Mouse (Mus musculus) kidney, adult 9 months (tissue): ENCODE measurements around the gene D2hgdh.
"Not testable (repeated sequence)": the region's sequence is repeated elsewhere in the genome, so short reads cannot be mapped to it uniquely, and the experiment has no call there.

Source experiments
- DNase-seq: peaks from one replicate; pipeline ENCODE4 v3.0.0; 2022

The D2hgdh gene

GRCm38 (mm10) chr1:93832754-93833360 is 8.1 kb downstream of the D2hgdh start:
- not testable (repeated sequence) for DNase-seq

- no peak for DNase-seq
Observed at GRCm38 (mm10) chr1:93834671-93835150, 10.0 kb downstream of the D2hgdh start.

- DNase-seq = no peak
Observed at GRCm38 (mm10) chr1:93835211-93835610, 10.5 kb downstream of the D2hgdh start.

GRCm38 (mm10) chr1:93835876-93836531 is 11.3 kb downstream of the D2hgdh start:
- DNase-seq = no peak

- no peak for DNase-seq
Observed at GRCm38 (mm10) chr1:93836532-93836913, 11.8 kb downstream of the D2hgdh start.

- peak; percentile 0 for DNase-seq
Observed at GRCm38 (mm10) chr1:93837335-93837734, 12.6 kb downstream of the D2hgdh start.

GRCm38 (mm10) chr1:93838569-93838968 is 13.9 kb downstream of the D2hgdh start:
- not testable (repeated sequence) for DNase-seq

- not testable (repeated sequence) for DNase-seq
Observed at GRCm38 (mm10) chr1:93845766-93846366, 21.2 kb downstream of the D2hgdh start.

- not testable (repeated sequence) for DNase-seq
Observed at GRCm38 (mm10) chr1:93855790-93856189, 31.1 kb downstream of the D2hgdh start.

- no peak for DNase-seq
Observed at GRCm38 (mm10) chr1:93857370-93857769, 32.7 kb downstream of the D2hgdh start.

GRCm38 (mm10) chr1:93857991-93858390 is 33.3 kb downstream of the D2hgdh start:
- peak; percentile 45 for DNase-seq

- no peak for DNase-seq
Observed at GRCm38 (mm10) chr1:93859619-93860018, 34.9 kb downstream of the D2hgdh start.

GRCm38 (mm10) chr1:93861048-93861447 is 36.3 kb downstream of the D2hgdh start, which contains the start of gene Gal3st2:
TSS of gene Gal3st2 (plus strand) at chr1:93861306.
- not testable (repeated sequence) for DNase-seq

- not testable (repeated sequence) for DNase-seq
Observed at GRCm38 (mm10) chr1:93871594-93872105, 46.9 kb downstream of the D2hgdh start.

- DNase-seq = not testable (repeated sequence)
Observed at GRCm38 (mm10) chr1:93874405-93874804, 49.7 kb downstream of the D2hgdh start.

GRCm38 (mm10) chr1:93881778-93882177 is 57.1 kb downstream of the D2hgdh start:
- not testable (repeated sequence) for DNase-seq

- DNase-seq = not testable (repeated sequence)
Observed at GRCm38 (mm10) chr1:93890936-93891335, 66.2 kb downstream of the D2hgdh start.

- DNase-seq = not testable (repeated sequence)
Observed at GRCm38 (mm10) chr1:93897395-93897794, 72.7 kb downstream of the D2hgdh start.

- not testable (repeated sequence) for DNase-seq
Observed at GRCm38 (mm10) chr1:93901291-93901690, 76.6 kb downstream of the D2hgdh start.
